Mouse (Mus musculus): Measurements from ENCODE around the gene Vsnl1. TPM values are rescaled to one million over a fixed set of nuclear protein-coding genes. Genes with fewer than 3 reads are reported as not detected.

Gene Vsnl1
- polyA plus RNA-seq, 1 experiment: not detected

DNA sequence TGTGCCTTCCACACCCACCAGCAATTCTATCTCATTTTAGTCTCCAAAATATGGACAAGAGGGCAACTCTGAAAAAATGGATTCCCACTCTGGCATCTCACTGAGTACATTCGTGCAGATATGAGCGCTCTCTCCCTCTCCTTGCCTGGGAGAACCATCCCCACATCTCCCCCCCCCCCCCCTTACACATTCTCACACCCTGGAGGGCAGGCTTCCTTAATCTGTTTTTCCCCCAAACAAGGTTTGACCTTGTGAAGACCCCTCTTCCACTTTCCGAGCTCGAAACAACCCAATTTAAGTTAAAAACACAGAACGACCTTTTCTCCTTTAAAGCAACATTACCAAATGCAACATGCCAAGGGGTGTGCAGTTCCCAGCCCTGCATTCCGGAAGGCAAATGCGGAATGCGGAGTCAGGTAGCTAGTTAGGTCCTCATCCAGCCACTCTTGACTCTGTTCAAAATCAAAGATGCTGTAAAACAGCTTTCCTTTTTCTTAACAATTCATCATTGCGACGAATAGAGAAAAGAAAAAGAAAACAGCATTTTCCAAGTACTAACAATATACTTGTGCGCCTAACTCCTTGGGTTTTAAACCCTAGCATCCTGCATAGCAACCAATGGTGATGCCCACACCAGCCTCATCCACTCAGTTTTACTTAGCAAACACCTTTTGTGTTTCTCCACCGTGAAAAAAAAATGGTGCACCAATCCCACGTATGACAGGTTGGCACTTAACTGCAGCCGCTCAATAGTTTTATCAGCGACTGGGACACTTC lies 979 bp downstream of the Vsnl1 start:
- no peak overlapping the region for H3K4me3 ChIP-seq (replicated peaks)
- H3K27me3 ChIP-seq (ENCODE audit: control insufficient read depth): peaks cover 33% of the 10 kb centered on the region
- no peaks in the 10 kb centered on the region for H3K9me3 ChIP-seq (ENCODE audit: control insufficient read depth, low read length)
- no peaks in the 10 kb centered on the region for H3K4me1 ChIP-seq (ENCODE audit: control insufficient read depth)
- TF ChIP-seq GATA1 (IDR thresholded peaks at IDR 0.05; ENCODE audit: low read length) (no peak), TAL1 (IDR thresholded peaks at IDR 0.05; ENCODE audit: low read length) (no peak)
- H3K36me3 ChIP-seq (ENCODE audit: control insufficient read depth): no peaks in the 10 kb centered on the region

GRCm38 (mm10) chr12:11434446-11434845 lies 2.0 kb downstream of the Vsnl1 start:
- Histone ChIP-seq H3K9me3 (ENCODE audit: control insufficient read depth, low read length) (no peaks in the 10 kb centered on the region), H3K27me3 (ENCODE audit: control insufficient read depth) (peaks cover 33% of the 10 kb centered on the region), H3K36me3 (ENCODE audit: control insufficient read depth) (no peaks in the 10 kb centered on the region), H3K4me1 (ENCODE audit: control insufficient read depth) (no peaks in the 10 kb centered on the region), H3K4me3 (replicated peaks) (no peak overlapping the region)
- no peak for TF ChIP-seq GATA1 (IDR thresholded peaks at IDR 0.05; ENCODE audit: low read length)

- Histone ChIP-seq H3K4me3 (replicated peaks) (no peak overlapping the region), H3K4me1 (ENCODE audit: control insufficient read depth) (no peaks in the 10 kb centered on the region), H3K27me3 (ENCODE audit: control insufficient read depth) (peaks cover 32% of the 10 kb centered on the region), H3K9me3 (ENCODE audit: control insufficient read depth, low read length) (no peaks in the 10 kb centered on the region), H3K36me3 (ENCODE audit: control insufficient read depth) (no peaks in the 10 kb centered on the region)
- TF ChIP-seq TAL1 (IDR thresholded peaks at IDR 0.05; ENCODE audit: low read length): no peak
- TF ChIP-seq GATA1 (IDR thresholded peaks at IDR 0.05; ENCODE audit: low read length): no peak
Measured at GRCm38 (mm10) chr12:11433716-11434115, 2.7 kb downstream of the Vsnl1 start.

DNA sequence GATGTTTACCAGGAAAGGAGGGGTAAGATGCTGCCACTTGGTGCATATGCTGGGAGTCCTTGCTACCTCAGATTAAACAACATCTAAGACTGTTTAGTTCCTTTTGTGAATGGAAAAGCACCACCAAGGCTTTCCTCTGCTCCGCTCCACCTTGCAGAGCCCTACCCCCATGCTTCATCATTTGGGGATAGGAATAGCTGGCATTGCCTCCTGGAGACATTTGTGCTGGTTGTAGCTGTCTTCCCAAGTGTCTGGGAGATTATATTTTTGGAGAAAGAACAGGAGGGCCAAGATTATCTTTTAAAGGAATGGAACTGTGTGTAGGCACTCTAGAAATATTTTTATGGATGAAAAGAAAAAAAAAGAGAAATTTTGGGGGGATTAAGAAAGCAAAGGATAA lies 3.3 kb downstream of the Vsnl1 start:
- TF ChIP-seq GATA1 (IDR thresholded peaks at IDR 0.05; ENCODE audit: low read length): no peak
- no peak for TF ChIP-seq TAL1 (IDR thresholded peaks at IDR 0.05; ENCODE audit: low read length)
- peaks cover 30% of the 10 kb centered on the region for H3K27me3 ChIP-seq (ENCODE audit: control insufficient read depth)
- no peaks in the 10 kb centered on the region for H3K9me3 ChIP-seq (ENCODE audit: control insufficient read depth, low read length)
- no peaks in the 10 kb centered on the region for H3K4me1 ChIP-seq (ENCODE audit: control insufficient read depth)
- H3K4me3 ChIP-seq (replicated peaks): no peak overlapping the region
- H3K36me3 ChIP-seq (ENCODE audit: control insufficient read depth): no peaks in the 10 kb centered on the region

- TF ChIP-seq GATA1 (IDR thresholded peaks at IDR 0.05; ENCODE audit: low read length) (no peak), TAL1 (IDR thresholded peaks at IDR 0.05; ENCODE audit: low read length) (no peak)
- H3K27me3 ChIP-seq (ENCODE audit: control insufficient read depth): no peaks in the 10 kb centered on the region
- H3K4me3 ChIP-seq (replicated peaks): no peak overlapping the region
- no peaks in the 10 kb centered on the region for H3K4me1 ChIP-seq (ENCODE audit: control insufficient read depth)
- no peaks in the 10 kb centered on the region for H3K9me3 ChIP-seq (ENCODE audit: control insufficient read depth, low read length)
- H3K36me3 ChIP-seq (ENCODE audit: control insufficient read depth): no peaks in the 10 kb centered on the region
Measured at GRCm38 (mm10) chr12:11427396-11427795, 9.0 kb downstream of the Vsnl1 start.

DNA sequence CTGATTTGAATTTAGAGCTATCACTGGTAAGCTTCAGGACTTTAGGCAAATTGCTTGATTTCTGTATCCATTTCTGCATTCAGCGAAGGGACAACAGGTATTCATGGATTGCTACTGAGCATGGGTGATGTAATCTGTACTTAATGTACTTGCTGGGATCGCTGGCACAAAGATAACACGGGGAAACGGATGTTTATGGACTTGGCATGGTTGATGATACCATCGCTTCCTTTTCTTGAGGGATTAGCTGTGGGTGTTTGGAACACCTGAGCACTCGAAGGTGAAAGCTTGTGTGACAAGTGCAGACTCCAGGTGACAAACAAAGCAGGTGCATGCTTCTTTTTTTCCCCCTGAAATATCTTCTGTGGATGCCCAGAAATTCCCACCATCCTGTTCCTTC lies 18.3 kb downstream of the Vsnl1 start:
- peaks cover 3% of the 10 kb centered on the region for H3K9me3 ChIP-seq (ENCODE audit: control insufficient read depth, low read length)
- no peaks in the 10 kb centered on the region for H3K4me1 ChIP-seq (ENCODE audit: control insufficient read depth)
- no peaks in the 10 kb centered on the region for H3K36me3 ChIP-seq (ENCODE audit: control insufficient read depth)
- no peaks in the 10 kb centered on the region for H3K27me3 ChIP-seq (ENCODE audit: control insufficient read depth)
- TF ChIP-seq TAL1 (IDR thresholded peaks at IDR 0.05; ENCODE audit: low read length): no peak
- no peak for TF ChIP-seq GATA1 (IDR thresholded peaks at IDR 0.05; ENCODE audit: low read length)
- no peak overlapping the region for H3K4me3 ChIP-seq (replicated peaks)

DNA sequence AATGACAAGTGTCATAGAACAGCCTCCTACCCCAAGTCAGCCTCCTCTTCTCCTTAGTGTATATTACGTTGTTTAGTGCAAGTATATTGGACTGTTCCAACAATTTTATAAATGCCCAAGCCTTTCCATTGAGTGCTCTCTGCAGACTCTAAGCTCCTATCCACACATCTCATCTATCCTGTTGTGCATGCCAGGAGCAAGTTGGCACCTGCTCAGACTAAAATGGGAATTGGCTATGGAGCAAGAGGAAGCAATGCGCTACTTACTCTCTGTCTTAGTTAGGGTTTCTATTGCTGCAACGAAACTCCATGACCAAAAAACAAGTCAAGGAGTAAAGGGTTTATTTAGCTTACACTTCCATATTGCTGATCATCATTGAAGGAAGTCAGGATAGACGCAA lies 28.7 kb downstream of the Vsnl1 start:
- Histone ChIP-seq H3K4me1 (ENCODE audit: control insufficient read depth) (no peaks in the 10 kb centered on the region), H3K4me3 (replicated peaks) (no peak overlapping the region), H3K27me3 (ENCODE audit: control insufficient read depth) (no peaks in the 10 kb centered on the region), H3K36me3 (ENCODE audit: control insufficient read depth) (no peaks in the 10 kb centered on the region), H3K9me3 (ENCODE audit: control insufficient read depth, low read length) (no peaks in the 10 kb centered on the region; the same call in 1 of the 2 replicates)
- TF ChIP-seq TAL1 (IDR thresholded peaks at IDR 0.05; ENCODE audit: low read length) (no peak), GATA1 (IDR thresholded peaks at IDR 0.05; ENCODE audit: low read length) (no peak)

DNA sequence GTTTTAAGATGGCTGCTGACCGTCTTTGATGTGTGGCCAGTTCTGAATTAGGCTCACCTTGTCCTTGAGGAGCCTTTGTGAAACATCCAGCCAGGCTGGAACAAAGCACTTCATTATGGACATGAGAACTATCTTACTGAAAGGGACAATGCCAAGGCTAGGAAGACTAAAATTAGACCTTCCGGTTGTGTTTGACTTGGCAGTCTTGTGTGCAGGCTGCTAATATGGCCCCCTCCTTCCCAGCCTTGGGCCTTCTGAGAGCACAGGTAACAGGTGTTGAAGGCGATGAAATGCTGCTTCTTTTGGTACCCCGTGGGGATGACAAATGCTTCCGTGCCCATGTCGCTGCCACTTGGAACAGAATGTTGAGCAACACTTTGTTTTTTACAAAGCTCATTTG lies 37.6 kb downstream of the Vsnl1 start:
- H3K9me3 ChIP-seq (ENCODE audit: control insufficient read depth, low read length): no peaks in the 10 kb centered on the region; the same call in 1 of the 2 replicates
- H3K4me3 ChIP-seq (replicated peaks): no peak overlapping the region
- TF ChIP-seq TAL1 (IDR thresholded peaks at IDR 0.05; ENCODE audit: low read length): no peak
- TF ChIP-seq GATA1 (IDR thresholded peaks at IDR 0.05; ENCODE audit: low read length): no peak
- H3K27me3 ChIP-seq (ENCODE audit: control insufficient read depth): no peaks in the 10 kb centered on the region
- no peaks in the 10 kb centered on the region for H3K36me3 ChIP-seq (ENCODE audit: control insufficient read depth)
- no peaks in the 10 kb centered on the region for H3K4me1 ChIP-seq (ENCODE audit: control insufficient read depth)

DNA sequence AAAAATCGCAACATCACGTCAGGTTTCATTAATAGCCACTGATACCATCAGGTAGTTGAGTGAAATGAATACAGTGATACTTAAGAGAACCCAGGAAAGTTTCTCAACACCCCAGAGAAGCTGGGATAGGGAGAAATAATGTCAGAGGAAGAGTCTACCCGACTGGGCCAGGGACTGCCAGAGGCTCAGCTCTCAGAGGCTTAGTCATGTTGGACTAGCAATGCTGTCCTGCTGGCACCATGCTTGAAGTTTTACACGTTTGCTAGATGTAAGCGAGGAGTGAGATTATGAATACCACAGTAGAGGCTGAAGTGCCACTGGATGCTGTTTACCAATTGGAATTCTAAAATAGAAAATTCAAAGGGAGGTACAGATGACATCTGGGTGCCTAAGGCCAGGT lies 39.4 kb downstream of the Vsnl1 start:
- no peaks in the 10 kb centered on the region for H3K4me1 ChIP-seq (ENCODE audit: control insufficient read depth)
- TF ChIP-seq TAL1 (IDR thresholded peaks at IDR 0.05; ENCODE audit: low read length) (no peak), GATA1 (IDR thresholded peaks at IDR 0.05; ENCODE audit: low read length) (no peak)
- no peaks in the 10 kb centered on the region for H3K27me3 ChIP-seq (ENCODE audit: control insufficient read depth)
- no peaks in the 10 kb centered on the region; the same call in 1 of the 2 replicates for H3K9me3 ChIP-seq (ENCODE audit: control insufficient read depth, low read length)
- no peak overlapping the region for H3K4me3 ChIP-seq (replicated peaks)
- H3K36me3 ChIP-seq (ENCODE audit: control insufficient read depth): no peaks in the 10 kb centered on the region

DNA sequence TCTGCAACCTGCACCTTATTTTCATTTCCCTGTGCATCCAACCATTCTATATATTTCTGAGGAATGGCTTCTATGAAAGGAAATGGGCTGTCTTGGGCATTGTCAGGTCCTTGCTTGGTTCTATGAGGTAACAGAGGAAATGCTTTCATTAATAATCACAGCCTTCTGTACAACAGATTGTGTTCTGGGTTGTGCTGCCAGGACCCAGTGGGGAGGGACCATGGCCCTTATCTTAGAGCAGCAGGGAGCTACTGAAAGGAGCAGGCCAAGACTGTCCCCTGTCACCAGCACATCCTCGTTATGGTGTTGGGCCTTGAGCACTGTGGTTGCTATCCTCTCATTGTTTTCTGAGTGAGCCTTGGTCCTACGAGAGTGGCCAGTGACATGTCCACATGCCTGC lies 40.9 kb downstream of the Vsnl1 start:
- H3K4me1 ChIP-seq (ENCODE audit: control insufficient read depth): no peaks in the 10 kb centered on the region
- TF ChIP-seq GATA1 (IDR thresholded peaks at IDR 0.05; ENCODE audit: low read length) (no peak), TAL1 (IDR thresholded peaks at IDR 0.05; ENCODE audit: low read length) (no peak)
- H3K36me3 ChIP-seq (ENCODE audit: control insufficient read depth): no peaks in the 10 kb centered on the region
- H3K9me3 ChIP-seq (ENCODE audit: control insufficient read depth, low read length): no peaks in the 10 kb centered on the region; the same call in 1 of the 2 replicates
- no peaks in the 10 kb centered on the region for H3K27me3 ChIP-seq (ENCODE audit: control insufficient read depth)
- no peak overlapping the region for H3K4me3 ChIP-seq (replicated peaks)
